Mouse (Mus musculus): ENCODE data around the gene Sccpdh.
"Not testable (repeated sequence)": the region's sequence is repeated elsewhere in the genome, so short reads cannot be mapped to it uniquely, and the experiment has no call there.

- TF ChIP-seq POLR2A (IDR thresholded peaks at IDR 0.05; ENCODE audit: extremely low read depth, insufficient read depth, low read length); CTCF (IDR thresholded peaks at IDR 0.05; ENCODE audit: low read depth, low read length): not testable (repeated sequence)
These were observed 19.3 kb upstream of the Sccpdh start for GRCm38 (mm10) chr1:179648678-179649077.
